Mouse (Mus musculus) T-cell, adult 2 months (primary cell): ENCODE data around the gene Dchs2.

Experiments
- DNase-seq: peaks from one replicate; pipeline ENCODE4 v3.0.0; 2022; ENCODE audit warnings: low spot score

Dchs2 gene

DNA sequence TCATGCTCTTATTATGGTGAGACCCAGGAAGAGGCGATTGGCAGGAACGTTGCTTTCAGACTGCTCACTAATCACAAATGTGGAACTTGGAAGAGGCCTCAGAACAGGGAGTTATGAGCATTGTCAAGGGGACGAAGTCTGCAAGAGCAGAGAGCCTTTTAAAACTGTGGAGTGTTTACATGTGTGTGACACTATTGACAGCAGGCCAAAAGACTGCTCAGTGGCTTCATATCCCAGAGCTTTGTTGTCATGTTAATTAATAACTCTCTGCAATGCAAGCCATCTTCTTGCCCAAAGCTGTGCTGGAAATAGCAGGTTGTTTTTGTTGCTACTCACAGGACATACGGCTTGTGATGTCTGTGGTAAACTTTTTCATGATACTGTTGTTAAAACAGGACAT lies 27.9 kb downstream of the Dchs2 start:
- DNase-seq: no peak

DNA sequence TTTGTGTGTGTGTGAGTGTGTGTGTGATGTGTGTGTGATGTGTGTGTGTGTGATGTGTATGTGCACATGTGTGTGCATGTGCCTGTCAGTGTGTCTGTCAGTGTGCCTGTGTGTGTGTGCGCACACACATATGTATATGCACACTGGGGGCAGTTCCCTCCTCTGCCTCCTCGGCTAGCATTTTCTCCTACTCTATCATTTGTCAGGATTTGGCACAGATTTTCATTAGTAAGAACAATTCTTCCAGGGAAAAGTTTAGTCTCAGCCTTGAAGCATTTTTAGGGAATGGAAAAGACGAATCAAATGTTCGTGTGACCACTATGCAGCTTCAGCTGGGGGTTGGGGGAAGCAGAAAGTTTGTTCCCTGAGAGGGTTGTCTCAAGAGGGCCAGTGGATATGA lies 28.4 kb downstream of the Dchs2 start:
- DNase-seq: no peak

DNA sequence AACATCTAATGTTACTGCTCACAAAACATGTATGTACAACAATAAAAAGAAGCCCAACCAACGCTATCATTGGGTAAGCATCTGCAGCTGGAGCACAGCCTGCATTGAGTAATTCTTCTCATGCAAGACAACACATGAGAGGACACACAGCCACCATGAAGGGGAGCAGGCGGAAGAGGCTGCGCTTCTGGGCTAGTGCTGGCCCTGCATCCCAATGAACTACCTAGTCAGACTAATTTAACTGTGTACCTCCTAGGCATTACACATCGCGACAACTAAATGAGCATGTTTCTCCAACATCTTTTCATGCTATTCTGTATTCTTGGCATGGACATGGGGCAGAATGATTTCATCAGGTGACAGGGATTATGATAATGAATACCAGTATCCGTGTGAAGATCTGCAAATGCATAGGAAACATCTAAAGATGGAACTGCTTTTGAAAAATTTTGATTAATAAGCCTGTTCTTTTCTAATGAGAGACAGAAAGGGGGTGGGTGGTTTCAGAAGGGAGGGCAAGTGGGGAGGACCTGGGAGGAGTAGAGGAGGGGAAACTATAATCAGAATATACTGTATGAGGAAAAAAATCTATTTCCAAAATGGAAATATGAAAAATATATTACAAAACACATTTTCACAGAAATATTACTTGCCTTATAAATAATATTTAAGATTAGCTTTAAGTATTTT lies 33.9 kb downstream of the Dchs2 start:
- no peak for DNase-seq

DNA sequence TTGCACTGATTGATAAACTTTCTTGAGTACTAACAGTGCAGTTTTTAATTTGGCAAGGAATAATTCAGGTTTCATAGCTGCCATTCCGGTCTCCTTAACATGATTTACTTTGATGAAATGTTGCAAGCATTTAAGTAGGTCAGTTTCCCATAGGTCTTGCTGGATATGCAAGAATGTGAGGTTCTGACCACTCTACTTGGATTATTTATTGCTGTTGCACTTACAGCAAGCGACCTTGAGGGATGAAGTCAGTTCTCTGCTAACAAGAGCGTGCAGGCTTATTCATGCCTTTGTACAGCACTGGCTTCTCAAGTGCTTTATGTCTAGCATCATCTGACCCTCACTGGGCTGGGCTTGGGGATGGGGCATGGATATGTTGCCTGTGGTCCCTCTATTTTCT lies 35.9 kb downstream of the Dchs2 start:
- DNase-seq: no peak

DNA sequence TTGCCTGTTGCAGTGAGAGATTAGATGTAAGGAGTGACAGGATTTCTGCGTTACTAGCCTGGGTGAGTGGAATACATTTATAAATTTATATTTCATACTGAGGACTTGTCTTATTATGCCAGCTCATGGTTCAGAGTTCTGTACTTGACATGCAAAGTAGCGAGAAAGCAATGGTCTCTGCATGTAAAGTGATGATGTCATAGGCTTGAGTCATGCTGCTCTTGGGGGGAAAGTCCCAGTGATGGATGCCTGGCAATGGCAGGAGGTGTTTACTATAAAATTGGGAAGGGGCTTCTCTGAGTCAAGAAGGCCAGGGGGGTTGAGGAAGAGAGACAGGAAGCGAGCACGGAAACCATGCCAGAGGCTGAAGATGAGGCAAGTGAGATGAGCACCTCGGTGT lies 57.8 kb downstream of the Dchs2 start:
- no peak for DNase-seq

DNA sequence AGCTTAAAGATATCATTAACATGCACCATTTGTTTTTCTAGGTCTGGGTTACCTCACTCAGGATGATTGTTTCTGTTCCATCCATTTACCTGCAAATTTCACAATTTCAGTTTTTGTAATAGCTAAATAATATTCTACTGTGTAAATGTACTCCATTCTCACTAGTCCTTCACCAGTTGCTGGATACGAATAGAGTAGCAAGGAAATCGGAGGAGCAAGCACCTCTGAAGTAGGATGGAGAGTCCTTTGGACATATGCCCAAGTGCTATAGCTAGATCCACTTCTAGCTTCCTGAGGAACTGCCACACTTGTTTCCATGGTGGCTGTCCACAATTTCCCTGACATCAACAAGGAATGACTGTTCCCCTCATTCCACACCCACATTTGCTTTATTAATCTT lies 63.5 kb downstream of the Dchs2 start:
- DNase-seq: no peak

DNA sequence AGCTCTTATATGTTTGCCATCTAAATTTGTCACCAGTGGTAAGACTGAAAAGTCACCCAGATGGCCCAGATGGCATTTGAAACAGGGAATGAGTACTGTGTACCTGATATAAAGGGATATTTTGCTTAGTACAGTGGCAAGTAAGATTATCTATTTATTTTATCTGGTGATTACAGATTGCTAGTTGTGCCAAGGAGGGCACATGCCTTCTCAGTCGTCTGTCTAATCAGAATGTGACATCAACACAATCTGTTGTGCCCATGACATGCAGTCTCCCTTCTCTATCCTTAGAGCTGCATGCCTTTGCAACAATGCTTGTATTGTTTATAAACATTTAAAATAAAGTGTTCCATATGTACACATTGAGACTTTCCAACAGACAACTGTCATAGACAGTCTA lies 64.7 kb downstream of the Dchs2 start:
- no peak for DNase-seq

DNA sequence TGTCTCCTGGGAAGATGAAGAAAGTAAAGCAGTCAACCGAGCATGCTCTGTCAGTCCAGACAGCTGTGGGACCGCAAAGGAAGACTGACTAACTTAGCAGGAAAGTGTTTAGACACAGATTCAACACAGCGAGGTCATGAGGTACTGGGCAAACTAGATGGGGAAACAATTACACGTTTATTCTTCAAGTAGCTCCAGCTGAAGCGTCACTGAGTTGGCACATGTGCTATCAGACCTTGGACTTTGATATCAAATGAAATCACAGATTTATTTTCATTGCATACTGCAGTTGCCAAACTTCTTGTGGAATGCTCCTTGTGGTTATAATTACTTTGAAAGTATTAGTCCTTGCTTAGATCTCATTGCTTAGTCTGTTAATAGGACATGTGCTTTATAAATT lies 67.2 kb downstream of the Dchs2 start:
- DNase-seq: no peak

DNA sequence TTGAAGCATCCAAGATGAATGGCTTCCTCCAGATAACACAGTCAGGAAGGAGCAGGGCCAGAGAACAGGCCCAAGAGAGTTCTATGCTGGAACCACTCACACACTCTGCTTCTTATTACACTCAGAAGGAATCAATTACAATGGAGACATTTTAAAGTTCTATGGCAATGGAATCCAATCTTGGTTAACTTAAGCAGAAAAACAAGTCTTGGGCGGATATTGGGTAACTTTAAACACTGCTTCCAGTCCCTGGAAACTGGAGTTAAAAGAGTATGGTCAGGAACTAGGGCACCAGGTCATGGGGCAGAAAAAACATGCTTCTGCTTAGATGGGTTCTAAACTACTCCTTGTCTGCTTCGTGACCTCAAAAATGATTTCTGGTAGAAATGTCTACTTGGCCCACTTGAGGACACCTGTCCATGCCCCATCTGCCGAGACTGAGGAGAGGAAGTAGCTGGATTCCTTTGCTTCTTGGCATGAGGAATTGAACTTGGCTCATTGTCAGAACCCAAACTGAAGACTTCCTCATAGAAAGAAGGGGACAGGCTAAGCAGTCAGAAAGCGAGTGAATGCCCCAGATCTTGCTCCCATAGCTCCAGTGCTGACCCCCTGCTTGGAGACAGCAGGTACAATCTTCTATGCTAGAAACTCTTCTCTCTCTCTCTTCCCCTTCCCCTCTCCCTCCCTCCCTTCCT lies 73.7 kb downstream of the Dchs2 start:
- no peak for DNase-seq

DNA sequence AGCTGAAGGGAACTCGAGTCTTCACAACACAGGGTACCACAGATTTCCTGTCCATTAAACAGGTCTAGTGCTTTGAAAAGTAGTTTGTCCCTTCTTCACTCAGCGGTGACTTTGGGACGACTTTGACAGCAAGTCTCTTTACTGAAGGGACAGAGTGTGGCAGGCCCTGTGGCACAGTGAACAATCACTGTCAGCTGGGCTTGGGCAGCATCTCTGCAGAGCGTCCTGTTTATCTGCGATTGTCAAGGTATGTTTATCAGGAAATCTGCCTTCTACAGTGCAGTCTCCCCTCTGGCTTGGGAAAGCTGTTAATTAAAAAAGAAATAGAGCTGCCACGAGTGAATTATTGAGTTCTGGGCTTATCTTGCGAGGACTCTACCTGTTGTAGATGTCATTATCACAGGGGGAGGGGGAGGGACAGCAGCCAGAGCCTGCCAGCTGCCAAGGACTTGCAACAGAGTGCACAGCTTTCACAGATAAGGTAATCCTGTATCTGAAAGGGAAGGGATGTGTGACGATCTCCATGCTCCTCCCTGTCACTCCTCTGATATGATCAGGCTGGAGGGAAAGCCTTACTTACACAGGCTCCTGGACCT lies 77.4 kb downstream of the Dchs2 start:
- no peak for DNase-seq

DNA sequence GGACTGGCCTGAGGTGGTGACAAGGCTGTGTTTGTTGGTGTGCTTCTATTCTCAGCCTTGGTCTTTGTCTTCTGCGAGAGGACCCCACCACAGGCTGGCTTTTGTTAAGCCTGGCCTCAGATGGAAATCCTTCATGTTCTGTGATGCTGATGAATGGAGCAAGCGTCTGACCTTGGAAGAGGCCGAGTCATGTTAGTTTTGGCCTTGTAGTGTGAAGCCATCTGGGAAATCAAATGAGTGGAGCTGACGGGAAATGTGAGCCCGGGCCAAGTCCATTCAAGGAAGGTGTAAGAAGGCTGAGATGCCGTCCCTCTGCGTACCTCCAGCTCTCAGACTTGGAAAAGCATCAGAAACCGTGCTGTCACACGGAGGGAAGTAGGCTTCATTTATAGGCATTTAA lies 81.9 kb downstream of the Dchs2 start:
- DNase-seq: no peak

DNA sequence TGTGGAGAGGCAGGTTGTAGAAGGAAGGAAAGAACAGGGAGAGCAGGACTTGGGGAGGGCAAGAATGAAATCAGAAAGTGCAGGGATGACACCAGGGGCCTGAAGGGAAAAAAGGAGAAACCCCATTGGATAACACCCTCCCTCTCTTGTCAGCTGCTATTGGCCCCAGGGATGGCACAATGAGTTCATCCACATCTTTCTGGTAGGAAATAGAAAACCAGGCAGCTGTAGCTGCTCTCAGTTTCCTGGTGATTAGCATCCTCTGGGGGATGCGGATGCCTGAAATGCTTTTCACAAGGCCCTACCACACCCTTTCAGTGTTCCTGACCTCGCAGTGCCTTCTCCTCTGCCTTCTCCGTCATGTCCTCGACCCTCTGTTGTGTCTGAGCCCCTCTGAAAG lies 82.5 kb downstream of the Dchs2 start:
- no peak for DNase-seq

DNA sequence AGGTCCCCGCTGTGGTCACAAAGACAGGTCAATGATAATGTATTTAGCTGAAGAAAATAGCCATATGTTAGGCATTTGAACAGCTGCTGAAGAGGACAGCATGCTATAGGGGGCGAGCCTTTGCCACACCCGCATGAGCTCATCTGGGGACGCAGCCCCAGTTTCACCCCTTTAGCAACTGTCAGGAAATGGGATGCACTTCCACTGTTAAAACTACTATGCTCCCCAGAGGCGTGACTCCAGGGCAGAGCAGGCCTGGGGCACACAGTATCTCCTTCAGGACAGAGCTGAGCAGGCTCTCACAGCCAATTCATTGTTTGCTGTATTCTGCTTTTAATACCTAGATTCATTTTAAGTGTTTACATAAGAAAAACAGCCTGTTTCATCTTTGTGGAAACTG lies 84.2 kb downstream of the Dchs2 start:
- no peak for DNase-seq

DNA sequence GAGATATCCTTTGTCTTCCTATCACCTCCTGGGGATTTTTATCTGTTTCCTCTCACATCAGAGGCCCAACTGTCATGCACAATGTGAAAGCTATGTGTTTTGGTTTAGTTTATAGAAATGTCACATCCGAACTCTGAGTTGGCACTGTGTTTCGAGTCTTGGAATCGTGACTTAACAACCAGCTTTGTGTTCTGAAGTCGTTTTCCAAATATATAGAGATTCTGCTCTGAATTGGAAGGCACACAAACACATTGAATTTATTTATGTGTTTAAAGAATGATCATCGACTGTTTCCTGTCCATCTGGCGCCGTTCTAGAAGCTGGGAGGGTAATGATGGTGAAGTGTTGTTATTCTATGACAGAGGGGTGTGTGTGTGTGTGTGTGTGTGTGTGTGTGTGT lies 84.8 kb downstream of the Dchs2 start:
- DNase-seq: no peak

DNA sequence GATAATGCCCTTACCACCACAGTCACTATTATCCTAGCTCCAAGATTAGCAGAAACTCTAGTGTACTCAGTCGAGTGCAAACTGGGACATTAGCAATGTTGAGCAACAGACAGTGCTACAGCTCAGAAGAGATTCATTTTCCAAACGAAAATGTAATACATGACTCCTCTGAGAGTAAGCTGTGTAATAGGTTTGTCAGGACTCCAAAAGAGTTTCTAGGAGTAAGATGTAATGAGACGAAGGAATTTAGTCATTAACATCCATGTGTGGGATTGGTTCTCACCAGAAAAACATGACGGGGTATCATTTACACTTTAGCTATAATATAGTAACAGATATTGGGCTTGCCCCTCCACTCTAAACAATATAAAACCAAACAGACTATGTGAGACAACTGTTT lies 90.3 kb downstream of the Dchs2 start:
- DNase-seq: no peak

DNA sequence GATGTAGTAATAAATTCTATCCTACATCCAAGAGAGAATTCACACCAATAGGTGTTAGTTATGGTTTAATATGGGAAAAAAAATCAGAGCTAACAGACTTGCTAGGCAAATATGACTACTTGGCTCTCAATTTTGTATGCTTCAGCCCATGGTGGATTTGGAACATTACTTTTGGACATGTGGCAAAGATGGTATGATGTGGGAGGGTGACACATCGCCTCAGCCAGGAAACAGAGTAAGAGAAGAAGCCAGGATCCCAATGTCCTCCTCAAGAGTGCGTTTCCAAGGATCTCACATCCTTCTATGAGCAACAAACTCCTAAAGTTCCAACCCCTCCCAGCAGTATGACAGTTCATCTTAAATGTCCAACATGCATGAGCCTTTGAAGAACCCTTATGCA lies 92.4 kb downstream of the Dchs2 start:
- DNase-seq: no peak

DNA sequence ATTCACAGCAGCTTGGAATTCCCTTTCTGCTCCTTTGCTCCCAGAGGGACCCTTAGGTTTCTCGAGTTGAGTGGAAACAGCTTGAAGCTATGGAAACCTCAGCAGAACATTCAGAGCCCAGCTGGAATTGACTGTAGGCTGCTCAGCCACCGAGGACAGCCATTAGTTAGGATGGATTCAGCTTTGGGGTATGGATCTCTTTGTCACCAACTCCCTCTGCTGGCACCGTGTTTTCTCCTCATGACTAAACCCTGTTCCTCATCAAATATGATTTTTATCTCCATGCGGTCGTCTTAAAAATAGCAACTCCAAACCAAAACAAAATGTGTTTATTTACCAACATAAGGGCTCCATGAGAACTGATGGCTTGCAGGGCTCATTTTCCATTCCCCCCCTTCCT lies 94.4 kb downstream of the Dchs2 start:
- DNase-seq: no peak

DNA sequence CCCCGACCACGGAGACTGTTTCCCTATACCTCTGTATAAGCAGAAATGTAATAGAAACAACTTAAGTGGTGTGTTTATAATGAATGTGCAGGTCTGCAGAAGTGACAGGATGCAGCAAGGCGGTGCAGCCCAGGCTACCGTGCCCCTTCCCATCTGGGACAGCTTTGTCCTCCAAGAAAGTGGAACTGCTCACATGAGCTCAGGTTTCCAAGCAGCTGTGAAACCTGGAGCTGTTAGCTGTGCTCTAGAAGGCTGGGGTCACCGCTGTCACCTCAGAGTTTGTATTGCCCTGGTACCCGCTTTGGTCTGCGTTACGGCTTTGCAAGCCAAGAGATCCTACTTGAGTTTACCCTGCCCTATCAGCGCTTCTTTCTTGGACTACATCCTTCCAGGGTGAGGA lies 100.6 kb downstream of the Dchs2 start:
- DNase-seq: no peak

DNA sequence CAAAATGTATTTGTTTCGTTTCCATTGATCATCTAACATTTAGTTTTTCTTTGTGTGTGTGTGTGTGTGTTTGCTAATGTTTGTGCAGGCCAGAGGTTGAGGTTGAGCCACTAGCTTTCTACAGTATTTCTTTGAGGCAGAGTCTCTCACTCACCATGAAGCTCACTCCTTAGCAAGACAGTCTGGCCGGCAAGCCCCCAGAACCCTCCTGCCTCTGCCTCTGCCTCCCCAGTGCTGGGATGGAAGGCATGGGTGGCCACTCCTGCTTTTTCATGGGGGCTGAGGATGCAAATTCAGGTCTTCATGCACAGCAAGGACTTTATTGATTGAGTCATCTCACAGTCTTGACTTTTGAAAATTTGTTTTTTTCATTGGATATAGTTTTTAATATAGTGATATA lies 102.6 kb downstream of the Dchs2 start:
- DNase-seq: no peak

DNA sequence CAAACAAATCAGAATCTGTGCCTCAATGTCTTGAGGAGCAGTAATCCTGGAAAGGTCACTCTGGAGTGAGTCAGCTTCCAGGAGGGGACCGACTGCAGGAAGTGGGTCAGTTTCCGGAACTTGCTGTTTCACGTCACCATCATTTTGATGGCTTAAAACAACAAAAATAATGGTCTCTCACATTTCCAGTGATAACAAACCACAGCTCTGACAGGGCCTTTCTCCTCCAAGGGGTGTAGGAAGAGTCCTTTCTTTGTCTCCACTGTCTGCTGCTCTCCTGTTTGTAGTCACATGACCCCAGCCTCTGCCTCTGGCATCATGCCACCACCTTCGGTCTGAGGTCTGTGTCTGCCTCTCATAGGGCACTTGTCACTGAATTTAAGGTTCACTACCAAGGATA lies 106.7 kb downstream of the Dchs2 start:
- DNase-seq: no peak

DNA sequence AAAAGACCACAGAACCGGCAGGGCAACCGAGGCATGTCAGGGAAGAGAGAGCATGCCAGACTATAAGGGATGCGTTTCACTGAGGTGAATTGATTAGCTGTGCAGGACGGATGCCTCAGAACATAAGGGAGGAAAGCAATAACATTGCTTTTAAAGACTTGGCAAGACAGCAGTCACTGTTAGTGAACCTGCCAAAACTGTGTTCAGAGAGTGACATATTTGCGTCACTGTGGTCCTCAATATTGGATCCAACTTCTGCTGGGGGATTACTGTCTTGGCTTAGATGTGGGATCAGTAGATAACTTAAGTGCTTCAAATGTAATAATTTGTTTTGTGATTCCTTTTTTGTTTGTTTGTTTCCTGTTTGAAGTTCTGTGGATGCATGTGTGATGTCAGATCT lies 107.3 kb downstream of the Dchs2 start:
- DNase-seq: no peak

DNA sequence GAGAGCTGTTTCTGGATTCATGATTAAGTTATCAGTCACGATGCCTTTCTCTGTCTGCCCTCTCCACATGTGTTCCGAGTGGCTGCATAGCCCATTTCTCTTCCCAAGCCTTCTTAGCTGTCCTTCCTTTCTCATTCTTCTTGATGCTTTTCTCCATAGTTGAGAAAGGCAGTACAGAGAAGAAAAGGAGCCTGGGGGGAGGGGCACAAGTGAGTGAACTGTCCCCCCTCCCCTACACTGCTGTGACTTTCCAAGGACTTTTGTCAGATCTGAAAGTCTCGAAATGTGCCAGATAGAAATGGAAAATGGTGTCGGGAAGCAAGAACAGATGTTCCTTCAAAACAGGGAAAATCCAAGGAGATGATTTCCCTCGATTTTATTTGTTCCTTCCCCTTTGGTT lies 118.8 kb downstream of the Dchs2 start:
- no peak for DNase-seq

DNA sequence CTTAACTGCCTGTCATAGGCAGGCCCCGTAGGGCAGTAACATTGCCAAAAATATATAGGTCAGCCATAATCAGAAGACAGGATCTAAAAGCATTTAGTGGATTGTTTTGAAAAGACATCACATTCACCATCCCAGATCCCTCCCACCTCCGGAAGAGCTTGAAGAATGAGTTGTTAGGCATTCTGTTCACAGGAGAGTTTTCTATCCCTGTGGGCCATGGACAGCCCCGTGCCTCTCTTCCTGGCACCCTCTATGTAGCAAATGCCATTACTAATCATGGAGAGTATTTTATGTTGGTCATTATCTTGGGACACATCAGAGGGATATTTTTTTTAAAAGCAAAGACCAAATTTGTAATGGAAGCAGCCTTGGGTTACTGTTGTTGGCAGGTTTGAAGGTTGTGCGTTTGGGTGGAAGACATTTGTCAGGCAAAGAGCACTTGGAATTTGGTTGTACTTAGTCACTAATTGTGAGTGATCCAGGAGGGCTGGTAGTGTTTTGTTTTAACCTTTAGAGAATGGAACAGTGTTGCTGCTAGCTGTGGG lies 122.3 kb downstream of the Dchs2 start:
- no peak for DNase-seq

DNA sequence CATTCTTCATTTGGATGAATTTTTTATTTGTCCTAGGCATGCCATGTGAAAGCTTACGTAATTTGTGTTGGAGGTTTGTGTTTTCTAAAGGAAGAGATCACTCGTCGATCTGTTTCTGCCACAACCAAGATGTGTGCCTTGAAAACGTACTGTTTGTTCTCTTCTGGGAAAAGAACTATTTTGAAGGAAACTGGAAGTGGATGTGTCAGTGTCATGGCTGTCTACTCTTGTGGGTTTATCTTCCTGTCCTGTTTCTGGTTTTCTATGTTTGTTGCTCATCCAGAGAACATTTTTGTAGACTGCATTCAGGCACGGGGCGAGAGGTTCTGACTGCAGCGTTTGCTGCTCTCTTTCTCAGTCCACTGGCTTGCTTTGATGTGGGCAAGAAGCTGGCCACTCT lies 124.2 kb downstream of the Dchs2 start:
- no peak for DNase-seq
